Mouse (Mus musculus) liver, postnatal 0 days (tissue): ENCODE measurements around the gene Prss44.

ENCODE experiments used
- CTCF ChIP-seq: sonication (generic); IDR thresholded peaks from 2 replicates; pipeline ENCODE4 v1.5.1; 2016; ENCODE audit warnings: antibody characterized with exemption, low read depth
- EP300 ChIP-seq: IDR thresholded peaks from 2 replicates; pipeline ENCODE4 v1.6.1; 2016; ENCODE audit warnings: antibody characterized with exemption, low read depth, mild to moderate bottlenecking

DNA sequence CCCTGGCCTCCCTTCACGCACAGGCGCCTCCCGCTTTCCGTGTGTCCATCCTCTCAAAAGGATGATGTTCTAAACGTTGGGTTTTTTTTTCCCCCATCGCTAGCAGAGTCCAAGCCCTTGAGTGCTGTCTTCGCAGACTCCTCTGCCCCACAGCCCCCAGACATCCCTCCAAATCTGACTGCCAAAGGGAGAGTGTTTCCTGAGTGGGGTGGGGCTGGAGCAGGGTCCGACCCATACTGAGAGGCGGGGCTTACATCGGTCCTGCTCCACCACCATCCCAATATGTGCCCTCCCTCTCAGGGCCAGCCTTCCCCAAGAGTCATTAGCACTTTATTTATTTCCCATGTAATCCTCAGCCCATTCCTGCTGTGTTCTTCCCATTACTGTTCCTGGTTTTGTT, 21.2 kb downstream of the Prss44 start:
- TF ChIP-seq EP300 (no peak), CTCF (no peak)
